8 mouse cellular contexts compared by ENCODE assay signal in the genomic region with DNA sequence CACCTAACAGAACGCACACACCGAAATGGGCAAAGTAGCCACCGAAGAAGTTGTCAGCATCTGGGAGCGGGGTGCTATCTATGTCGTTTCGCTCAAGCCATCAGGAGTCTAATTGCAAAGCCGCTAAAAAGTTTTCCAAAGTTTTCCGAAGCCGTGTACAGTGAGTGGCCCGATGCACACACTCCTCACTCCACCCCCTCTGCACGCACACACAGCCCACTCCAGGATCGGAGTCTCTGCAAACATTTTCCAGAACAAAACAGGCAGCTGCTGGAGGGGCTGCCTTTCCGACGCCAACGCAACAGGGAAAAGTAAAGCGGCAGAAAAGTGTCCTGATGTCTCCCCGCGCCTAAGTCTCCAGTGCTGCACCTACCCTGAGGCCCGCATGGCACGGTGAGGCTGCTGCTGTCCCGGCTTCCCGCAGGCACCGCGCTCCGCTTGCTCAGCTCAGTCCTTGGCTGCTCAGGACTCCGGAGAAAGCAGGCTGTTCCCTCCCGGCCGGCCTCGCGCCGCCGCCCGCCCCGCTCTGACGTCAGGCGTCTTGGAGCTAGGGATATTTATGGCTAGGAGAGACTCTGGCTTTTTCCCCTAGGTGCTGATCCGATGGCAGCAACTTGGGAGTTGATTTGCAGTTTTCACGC. TPM values are rescaled to one million over a fixed set of nuclear protein-coding genes. Genes with fewer than 3 reads are reported as not detected.
A peak's percentile ranks its signal among the peaks of the same experiment; 100 is the strongest.
DNase-seq lines count a peak whose midpoint lies in the region; ATAC-seq and TF ChIP-seq lines count a peak whose summit lies in the region.

A gene (minus strand): TSS at position 514 of the 641 bp plus-strand sequence.

- TF ChIP-seq CTCF in ES-Bruce4 (IDR thresholded peaks at IDR 0.05; ENCODE audit: low read depth, low read length): no peak
- no peak for TF ChIP-seq CTCF in lung, embryonic 14.5 days (IDR thresholded peaks at IDR 0.05; ENCODE audit: low read depth)

- no peak within 1 kb of the TSS for H3K27ac ChIP-seq in ES-Bruce4 (ENCODE audit: insufficient read depth, low read length)
- peak within 1 kb of the TSS; percentile 88 for H3K27ac ChIP-seq in lung, embryonic 14.5 days (ENCODE audit: low read depth)

- H3K27me3 ChIP-seq in ES-Bruce4 (ENCODE audit: control insufficient read depth, insufficient read depth, low read length, poor library complexity, severe bottlenecking): no peaks in the 10 kb centered on the region; the same call in 1 of the 2 replicates
- H3K27me3 ChIP-seq in lung, embryonic 14.5 days (ENCODE audit: insufficient read depth, low read length): no peaks in the 10 kb centered on the region

- no peaks in the 10 kb centered on the region for H3K36me3 ChIP-seq in ES-Bruce4 (ENCODE audit: control insufficient read depth, insufficient read depth, low read length, poor library complexity, severe bottlenecking)
- no peaks in the 10 kb centered on the region for H3K36me3 ChIP-seq in lung, embryonic 14.5 days (ENCODE audit: insufficient read depth)

- no peaks in the 10 kb centered on the region for H3K9me3 ChIP-seq in ES-Bruce4 (replicated peaks; ENCODE audit: control insufficient read depth, insufficient read depth, low read length, poor library complexity, severe bottlenecking)
- no peaks in the 10 kb centered on the region for H3K9me3 ChIP-seq in lung, embryonic 14.5 days (ENCODE audit: low read depth, low read length)

- no peak for TF ChIP-seq EP300 in ES-Bruce4 (IDR thresholded peaks at IDR 0.05; ENCODE audit: insufficient read depth, low read depth, low read length)

- no peak for TF ChIP-seq POLR2A in ES-Bruce4 (IDR thresholded peaks at IDR 0.05; ENCODE audit: insufficient read depth, low read length)

- peak; percentile 89 for DNase-seq in cerebellum, adult 8-10 months
- DNase-seq in heart, postnatal 4 days: peak; percentile 84
- peak; percentile 41 for DNase-seq in layer of hippocampus, adult 9-11 months
- peak; percentile 91 for DNase-seq in lung, embryonic 14.5 days
- peak; percentile 76 for DNase-seq in retina, postnatal 1 day
- DNase-seq in c-Kit-positive CD71-positive TER-119-positive erythroid progenitor cells, embryonic 14.5 days (ENCODE audit: low spot score): no peak

- WGBS in lung, embryonic 14.5 days: 1% methylated on average over 38 of the region's 38 CpGs

- peak within 1 kb of the TSS; percentile 11; the same call in 1 of the 2 replicates for H3K9ac ChIP-seq in ES-Bruce4 (ENCODE audit: low read depth, poor library complexity, severe bottlenecking)
- H3K9ac ChIP-seq in lung, embryonic 14.5 days: peak within 1 kb of the TSS; percentile 72

- H3K4me1 ChIP-seq in ES-Bruce4 (ENCODE audit: control insufficient read depth, insufficient read depth, low read length): no peaks in the 10 kb centered on the region
- 0 out of 2 replicates have a peak, but pooled peaks cover 6% of the 10 kb centered on the region for H3K4me1 ChIP-seq in lung, embryonic 14.5 days (ENCODE audit: insufficient read depth)

- peak within 1 kb of the TSS; percentile 23 for H3K4me3 ChIP-seq in ES-Bruce4 (ENCODE audit: low read depth, low read length)
- H3K4me3 ChIP-seq in lung, embryonic 14.5 days (ENCODE audit: low read depth, low read length): peak within 1 kb of the TSS; percentile 52

- peak within 1 kb of the TSS; percentile 74 for H3K4me2 ChIP-seq in lung, embryonic 14.5 days

- ATAC-seq in frontal cortex, adult (ENCODE audit: low TSS enrichment): peak; percentile 96
- peak; percentile 84 for ATAC-seq in lung, embryonic 14.5 days (ENCODE audit: insufficient read depth)

RNA-seq across cellular contexts. Expression of the gene that starts here (rescaled TPM):
- 0.28 and 0.37 TPM in 2 replicates for polyA plus RNA-seq in ES-Bruce4 (2011; ENCODE audit: insufficient read depth, insufficient read length, low read depth, missing spikeins)
- total RNA-seq in heart, postnatal 4 days (2021): 10 to 100 TPM; 16.0 to 18.5 TPM
- polyA plus RNA-seq in lung, embryonic 14.5 days (2014; fragmentation: Nextera tagmentation; extraction: Ambion mirVana): 18.1 and 19.6 TPM in 2 replicates

Comparison
In these comparisons a context has a peak if more than half of its experiments do, and no peak if none do; other contexts are left out.
1. RNA of the gene that starts here (polyA plus RNA-seq): 18.1 to 19.6 TPM in lung, embryonic 14.5 days; 0.28 to 0.37 TPM in ES-Bruce4; every median in the first group is over 10 times any median in the second.